8 mouse cellular contexts compared by ENCODE assay signal in genomic region chr1:194660426-194661119, GRCm38 (mm10). TPM values are rescaled to one million over a fixed set of nuclear protein-coding genes. Genes with fewer than 3 reads are reported as not detected.
DNase-seq lines count a peak whose midpoint lies in the region; ATAC-seq and TF ChIP-seq lines count a peak whose summit lies in the region.

No protein-coding gene starts in this region.

- peaks cover 5% of the 10 kb centered on the region; the same call in 1 of the 2 replicates for H3K79me2 ChIP-seq in liver, adult 2 months (ENCODE audit: control insufficient read depth, insufficient read depth, low read length)

- peak overlapping the region; percentile 13; the same call in 1 of the 2 replicates for H3K27ac ChIP-seq in liver, adult 2 months (replicated peaks; ENCODE audit: insufficient read depth, low read depth, low read length)
- no peak overlapping the region for H3K27ac ChIP-seq in forebrain, embryonic 14.5 days (ENCODE audit: low read depth, low read length)
- no peak overlapping the region for H3K27ac ChIP-seq in hindbrain, embryonic 14.5 days

- H3K9me3 ChIP-seq in forebrain, embryonic 14.5 days (replicated peaks; ENCODE audit: control insufficient read depth, low read length): no peaks in the 10 kb centered on the region
- H3K9me3 ChIP-seq in hindbrain, embryonic 14.5 days (ENCODE audit: control insufficient read depth, low read length): no peaks in the 10 kb centered on the region

- no peak overlapping the region for H3K9ac ChIP-seq in liver, adult 2 months (ENCODE audit: low read depth, low read length)
- no peak overlapping the region for H3K9ac ChIP-seq in forebrain, embryonic 14.5 days (ENCODE audit: low read length)
- no peak overlapping the region for H3K9ac ChIP-seq in hindbrain, embryonic 14.5 days

- no peak for ATAC-seq in forebrain, embryonic 14.5 days
- ATAC-seq in hindbrain, embryonic 14.5 days (ENCODE audit: low FRiP score): no peak

- peak; percentile 72 for DNase-seq in urinary bladder, postnatal 14 days (ENCODE audit: low spot score)
- DNase-seq in urinary bladder, adult 2 months (ENCODE audit: low spot score): no peak
- peak; percentile 80 to 81 for DNase-seq in heart, postnatal 10 days
- peak; percentile 89 for DNase-seq in liver, adult 2 months (ENCODE audit: extremely low read depth, low read depth, low spot score)
- DNase-seq in forebrain, embryonic 14.5 days (ENCODE audit: low spot score): no peak
- DNase-seq in cerebellum, postnatal 14 days: no peak
- no peak for DNase-seq in left cerebral cortex, adult 11 months (ENCODE audit: low spot score)
- DNase-seq in hindbrain, embryonic 14.5 days (ENCODE audit: low spot score): no peak

- H3K4me3 ChIP-seq in liver, adult 2 months (ENCODE audit: insufficient read depth, low read depth, low read length): no peak overlapping the region
- H3K4me3 ChIP-seq in forebrain, embryonic 14.5 days (ENCODE audit: low read depth, low read length): no peak overlapping the region
- no peak overlapping the region for H3K4me3 ChIP-seq in hindbrain, embryonic 14.5 days (replicated peaks; ENCODE audit: low read length)

- no peak for TF ChIP-seq POLR2A in liver, adult 2 months (IDR thresholded peaks at IDR 0.05; ENCODE audit: extremely low read depth, insufficient read depth, low read length)

- H3K4me1 ChIP-seq in liver, adult 2 months (ENCODE audit: control insufficient read depth, insufficient read depth, low read length): peaks cover 13% of the 10 kb centered on the region
- H3K4me1 ChIP-seq in forebrain, embryonic 14.5 days (ENCODE audit: control insufficient read depth, insufficient read depth, low read length): peaks cover 13% of the 10 kb centered on the region; the same call in 1 of the 2 replicates
- peaks cover 35% of the 10 kb centered on the region; the same call in 1 of the 2 replicates for H3K4me1 ChIP-seq in hindbrain, embryonic 14.5 days (replicated peaks; ENCODE audit: control insufficient read depth, insufficient read depth, low read length)

- WGBS in liver, adult 2 months: 25% methylated on average over 3 of the region's 3 CpGs
- 91% methylated on average over 3 of the region's 3 CpGs for WGBS in forebrain, embryonic 14.5 days
- 81% methylated on average over 3 of the region's 3 CpGs for WGBS in hindbrain, embryonic 14.5 days

- H3K27me3 ChIP-seq in liver, adult 2 months (ENCODE audit: control insufficient read depth, insufficient read depth, low read length): no peaks in the 10 kb centered on the region
- no peaks in the 10 kb centered on the region for H3K27me3 ChIP-seq in forebrain, embryonic 14.5 days (replicated peaks; ENCODE audit: control insufficient read depth, insufficient read depth, low read length)
- no peaks in the 10 kb centered on the region for H3K27me3 ChIP-seq in hindbrain, embryonic 14.5 days (ENCODE audit: control insufficient read depth, insufficient read depth, low read length)

- intact Hi-C loops in heart, postnatal 10 days (cut with DNase I): loop anchor here (1.0 to 5.0 kb wide), 2 partner anchors 40 to 62 kb away; no protein-coding TSS in a partner anchor

- no peak for TF ChIP-seq CTCF in liver, adult 2 months (IDR thresholded peaks at IDR 0.05; ENCODE audit: low read depth, low read length)

- no peaks in the 10 kb centered on the region; the same call in 1 of the 2 replicates for H3K36me3 ChIP-seq in liver, adult 2 months (ENCODE audit: control insufficient read depth, insufficient read depth, low read length)
- peaks cover 31% of the 10 kb centered on the region for H3K36me3 ChIP-seq in forebrain, embryonic 14.5 days (ENCODE audit: control insufficient read depth, insufficient read depth, low read length)
- H3K36me3 ChIP-seq in hindbrain, embryonic 14.5 days (replicated peaks; ENCODE audit: control insufficient read depth, insufficient read depth): peaks cover 19% of the 10 kb centered on the region

- H3K4me2 ChIP-seq in forebrain, embryonic 14.5 days (ENCODE audit: low read length): no peak overlapping the region
- H3K4me2 ChIP-seq in hindbrain, embryonic 14.5 days (replicated peaks): no peak overlapping the region

RNA-seq across cellular contexts. Expression of gene Plxna2, which starts 42.6 kb away (rescaled TPM):
- 9.7 and 10.5 TPM in 2 replicates for polyA plus RNA-seq in urinary bladder, adult 2 months (2012; rRNA removed)
- 10 to 100 TPM; 25.5 to 34.6 TPM for total RNA-seq in heart, postnatal 10 days (2021)
- total RNA-seq in liver, adult 2 months (2014; rRNA removed): 6.7 and 12.1 TPM in 2 replicates
- 6.6 and 8.6 TPM in 2 replicates for polyA plus RNA-seq in liver, adult 2 months (2012; rRNA removed)
- polyA plus RNA-seq in forebrain, embryonic 14.5 days (2014; fragmentation: Nextera tagmentation; extraction: Ambion mirVana): 54.7 and 65.7 TPM in 2 replicates
- polyA plus RNA-seq in hindbrain, embryonic 14.5 days (2014; fragmentation: Nextera tagmentation; extraction: Ambion mirVana): 44.4 and 48.3 TPM in 2 replicates

Comparison
In these comparisons a context has a peak if more than half of its experiments do, and no peak if none do; other contexts are left out.
1. DNase-seq: peak in urinary bladder, postnatal 14 days (single experiment), heart, postnatal 10 days (2 of 2) and liver, adult 2 months (single experiment); none in urinary bladder, adult 2 months (single experiment), forebrain, embryonic 14.5 days (single experiment), cerebellum, postnatal 14 days (0 of 2), left cerebral cortex, adult 11 months (single experiment) and hindbrain, embryonic 14.5 days (single experiment).